Mouse (Mus musculus): ENCODE measurements around the gene Il22ra2. TPM values are rescaled to one million over a fixed set of nuclear protein-coding genes. Genes with fewer than 3 reads are reported as not detected.

The Il22ra2 gene
- polyA plus RNA-seq, 1 experiment from 2014 or later: not detected

GRCm38 (mm10) chr10:19672015-19672414 lies 50.2 kb downstream of the Il22ra2 start:
- no peak for ATAC-seq (ENCODE audit: low FRiP score, low read depth)
- Histone ChIP-seq H3K4me3 (no peak overlapping the region), H3K36me3 (no peaks in the 10 kb centered on the region), H3K27me3 (no peaks in the 10 kb centered on the region), H3K4me2 (no peak overlapping the region), H3K9ac (no peak overlapping the region), H3K27ac (replicated peaks) (no peak overlapping the region), H3K9me3 (no peaks in the 10 kb centered on the region), H3K4me1 (replicated peaks) (no peaks in the 10 kb centered on the region)

GRCm38 (mm10) chr10:19673146-19673545 lies 51.3 kb downstream of the Il22ra2 start:
- Histone ChIP-seq H3K27me3 (no peaks in the 10 kb centered on the region), H3K4me2 (no peak overlapping the region), H3K36me3 (no peaks in the 10 kb centered on the region), H3K27ac (replicated peaks) (no peak overlapping the region), H3K9ac (no peak overlapping the region), H3K4me3 (no peak overlapping the region), H3K9me3 (no peaks in the 10 kb centered on the region), H3K4me1 (replicated peaks) (no peaks in the 10 kb centered on the region)
- 89% methylated on average over 1 of the region's 1 CpGs for WGBS
- no peak for ATAC-seq (ENCODE audit: low FRiP score, low read depth)

Other genes with a start within 250 kb of the Il22ra2 start
- 22.3 and 23.1 TPM in 2 replicates for gene Ifngr1, start 30.0 kb upstream of the Il22ra2 start, polyA plus RNA-seq (2015; fragmentation: Nextera tagmentation; extraction: Ambion mirVana)
- gene Il20ra, start 90.6 kb downstream of the Il22ra2 start, polyA plus RNA-seq (2015; fragmentation: Nextera tagmentation; extraction: Ambion mirVana): 0.58 and 0.82 TPM in 2 replicates
- gene Slc35d3, start 229.5 kb downstream of the Il22ra2 start, polyA plus RNA-seq (2015; fragmentation: Nextera tagmentation; extraction: Ambion mirVana): 2.8 and 3.4 TPM in 2 replicates